Mouse (Mus musculus): ENCODE results near the gene Secisbp2l.

The Secisbp2l gene

DNA sequence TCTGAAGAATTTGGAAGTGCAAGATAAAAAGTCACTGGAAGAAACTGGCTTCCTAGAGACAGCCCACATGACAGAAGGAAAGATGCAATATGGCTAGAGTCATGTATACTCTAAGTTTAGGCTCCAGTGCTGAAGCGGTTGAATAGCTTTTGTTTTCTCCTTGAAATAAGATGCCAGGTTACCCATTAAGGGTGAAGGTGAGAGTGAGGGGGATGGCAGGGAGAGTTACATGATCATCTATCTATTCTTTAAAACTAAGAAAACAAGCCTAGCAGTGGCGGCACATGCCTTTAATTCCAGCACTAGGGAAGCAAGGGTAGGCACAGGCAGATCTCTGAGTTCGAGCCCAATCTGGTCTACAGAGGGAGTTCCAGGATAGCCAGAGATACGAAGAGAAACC lies 2.4 kb upstream of the Secisbp2l start:
- no peak for DNase-seq (ENCODE audit: extremely low read depth, low read depth, low spot score)

DNA sequence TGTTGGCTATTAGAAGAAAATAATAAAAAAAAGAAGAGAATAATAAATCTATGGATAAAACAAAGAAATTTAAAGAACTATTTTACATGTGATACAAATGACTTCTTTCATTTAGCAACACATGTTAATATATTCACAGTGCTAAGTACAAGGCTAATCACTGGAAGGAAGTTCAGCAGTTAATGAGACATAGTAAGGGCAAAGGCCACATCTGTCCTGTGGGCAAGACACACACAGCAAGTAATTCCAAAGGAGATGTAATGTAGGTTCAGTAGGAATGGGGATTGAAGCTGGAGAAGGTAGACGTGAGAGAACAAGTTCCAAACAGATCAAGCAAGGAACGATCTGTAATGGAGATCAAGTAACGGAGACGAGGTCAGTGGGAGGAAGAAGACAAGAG lies 1.7 kb upstream of the Secisbp2l start:
- no peak for DNase-seq (ENCODE audit: extremely low read depth, low read depth, low spot score)

DNA sequence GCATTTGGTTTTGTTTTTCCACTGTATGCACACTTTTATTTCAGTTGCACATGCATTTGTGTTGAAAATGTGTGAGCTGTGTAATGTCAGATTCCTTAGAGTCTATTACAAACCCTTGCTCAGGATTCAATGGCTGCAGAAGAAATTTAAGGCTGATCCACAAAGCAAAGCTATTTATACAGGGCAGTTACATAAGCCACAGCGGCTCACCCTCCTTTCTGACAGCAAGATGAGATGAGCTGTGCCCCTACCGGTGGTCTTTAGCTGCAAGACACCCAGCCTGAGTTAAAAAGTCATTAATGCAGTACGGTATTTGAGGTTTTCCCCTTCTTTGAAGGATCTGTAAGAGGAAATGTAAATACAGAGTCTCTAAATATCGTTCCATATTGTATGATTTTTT lies 1.2 kb upstream of the Secisbp2l start:
- no peak for DNase-seq (ENCODE audit: extremely low read depth, low read depth, low spot score)

DNA sequence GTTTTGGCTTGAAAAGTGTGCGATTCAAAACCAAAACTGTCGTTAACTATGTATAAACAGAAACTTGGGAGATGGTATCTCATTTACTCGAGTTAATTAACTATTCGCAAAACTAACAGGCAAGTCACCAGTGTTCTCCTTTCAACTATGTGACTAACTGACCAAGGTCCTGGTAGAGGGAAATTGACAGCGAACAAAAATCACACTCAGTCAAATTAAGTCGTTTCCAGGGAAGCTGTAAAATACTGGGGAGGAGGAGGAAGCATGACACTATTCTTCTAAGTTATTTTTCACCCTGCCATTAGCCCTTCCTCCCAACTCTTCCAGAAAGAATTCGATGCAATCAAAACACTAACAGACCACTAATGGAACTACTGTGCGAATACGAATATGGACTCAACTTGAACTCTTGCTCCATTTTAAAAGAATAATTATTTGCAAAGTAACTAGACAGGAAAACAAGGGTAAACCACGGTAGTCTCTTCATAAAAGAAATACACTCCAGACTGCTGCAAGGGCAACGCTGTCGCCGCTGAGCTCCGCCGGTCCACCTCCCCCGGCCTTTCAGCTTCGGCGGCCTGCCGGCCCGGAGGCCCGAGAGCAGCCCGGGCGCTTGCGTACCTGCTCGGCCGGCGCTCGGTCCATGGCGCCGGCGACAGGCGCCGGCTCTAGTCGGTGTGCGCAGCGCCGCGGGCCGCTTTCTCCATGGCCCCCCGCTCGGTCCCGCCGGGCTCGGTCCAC lies 522 bp downstream of the Secisbp2l start:
- no peak for DNase-seq (ENCODE audit: extremely low read depth, low read depth, low spot score)

DNA sequence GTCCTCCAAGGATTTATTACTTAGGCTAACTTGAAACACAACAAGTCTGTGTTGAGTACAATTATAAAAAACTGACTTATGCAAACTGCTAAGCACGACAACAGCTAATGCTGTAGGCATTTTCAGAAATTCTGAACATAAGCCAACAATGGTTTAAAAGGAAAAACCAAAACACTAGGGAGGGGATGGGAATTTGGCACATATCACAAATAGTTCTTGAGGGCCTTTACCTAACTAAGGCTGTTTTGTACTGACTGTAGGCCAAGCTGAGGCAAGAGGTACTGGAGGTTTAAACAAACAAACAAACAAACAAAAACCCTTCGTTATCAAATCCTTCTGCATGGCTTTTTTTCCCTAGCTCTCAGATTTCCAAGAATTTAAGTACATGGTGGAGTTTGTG lies 1.7 kb downstream of the Secisbp2l start:
- DNase-seq (ENCODE audit: extremely low read depth, low read depth, low spot score), result no peak

DNA sequence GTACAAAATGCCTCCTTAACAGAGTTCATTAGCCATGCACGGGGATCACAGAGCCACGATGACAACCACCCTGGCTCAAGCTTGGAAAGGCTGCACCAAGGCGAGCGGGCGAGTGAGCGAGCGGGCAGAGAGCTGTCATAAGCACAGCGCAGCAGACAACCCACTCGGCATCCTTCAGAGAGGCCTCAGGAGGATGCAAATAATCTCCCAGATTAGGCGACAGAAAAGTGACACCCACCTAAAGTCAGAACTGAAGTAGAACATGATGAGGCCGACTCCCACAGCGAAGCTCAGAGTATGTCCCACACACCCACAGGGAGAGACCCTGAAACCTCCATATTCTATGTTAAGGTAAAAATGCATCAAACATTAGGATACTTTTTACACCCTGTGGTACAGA lies 4.3 kb downstream of the Secisbp2l start:
- DNase-seq (ENCODE audit: extremely low read depth, low read depth, low spot score), result no peak

DNA sequence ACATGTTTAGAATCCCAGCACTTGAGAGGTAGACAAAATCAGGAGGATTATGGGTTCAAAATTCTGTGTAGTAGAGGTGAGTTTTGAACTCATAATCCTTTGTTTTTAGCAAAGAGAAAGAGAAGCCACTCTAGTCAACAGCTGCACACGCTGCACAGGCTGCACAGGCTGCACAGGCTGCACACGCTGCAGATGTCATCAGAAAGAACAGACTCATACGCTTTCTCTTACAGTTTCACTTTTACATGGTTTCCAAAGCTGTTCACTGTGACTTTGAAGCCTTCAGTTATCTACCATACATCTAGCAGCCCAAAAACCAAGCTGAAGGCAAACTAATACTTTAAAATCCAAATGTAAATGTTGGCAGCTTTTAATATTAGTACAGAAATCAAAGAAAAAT lies 5.7 kb downstream of the Secisbp2l start:
- DNase-seq (ENCODE audit: extremely low read depth, low read depth, low spot score), result no peak

DNA sequence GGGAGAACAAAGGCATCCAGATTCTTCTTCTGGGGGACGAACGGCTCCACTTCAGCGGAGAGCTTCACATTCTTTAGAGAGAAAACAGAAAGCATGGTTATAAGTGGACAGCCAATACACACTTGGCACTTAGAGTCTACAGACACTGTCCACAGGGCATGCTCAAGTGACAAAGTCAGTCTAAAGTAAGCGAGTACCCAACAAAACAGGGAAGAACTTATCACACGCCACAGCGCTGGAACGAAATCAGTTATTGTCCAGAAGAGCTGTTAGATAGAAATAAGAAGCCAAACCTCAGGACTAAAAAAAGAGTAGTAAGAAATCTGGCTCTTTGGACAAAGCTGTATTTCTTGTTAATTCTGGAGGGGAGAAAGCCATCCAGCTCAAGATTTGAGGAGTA lies 7.0 kb downstream of the Secisbp2l start:
- DNase-seq (ENCODE audit: extremely low read depth, low read depth, low spot score), result no peak

DNA sequence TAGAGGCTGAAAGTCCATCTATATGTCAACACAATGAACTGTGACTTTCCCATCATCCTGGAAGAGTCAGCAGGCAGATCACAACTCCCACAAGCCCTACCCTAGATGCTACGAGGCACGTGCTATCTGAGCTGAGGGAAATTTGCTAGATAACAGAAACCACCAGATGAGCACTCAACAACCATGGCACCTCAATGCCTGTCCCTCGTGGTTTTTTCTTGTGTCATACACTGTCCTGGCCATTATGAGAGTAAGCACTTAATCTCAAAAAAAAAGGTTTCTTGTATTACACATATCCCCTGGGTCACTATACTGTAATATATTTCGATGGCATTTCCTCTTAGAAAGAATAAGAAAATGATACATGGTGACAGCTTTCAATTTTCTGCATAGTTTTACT lies 7.8 kb downstream of the Secisbp2l start:
- no peak for DNase-seq (ENCODE audit: extremely low read depth, low read depth, low spot score)

DNA sequence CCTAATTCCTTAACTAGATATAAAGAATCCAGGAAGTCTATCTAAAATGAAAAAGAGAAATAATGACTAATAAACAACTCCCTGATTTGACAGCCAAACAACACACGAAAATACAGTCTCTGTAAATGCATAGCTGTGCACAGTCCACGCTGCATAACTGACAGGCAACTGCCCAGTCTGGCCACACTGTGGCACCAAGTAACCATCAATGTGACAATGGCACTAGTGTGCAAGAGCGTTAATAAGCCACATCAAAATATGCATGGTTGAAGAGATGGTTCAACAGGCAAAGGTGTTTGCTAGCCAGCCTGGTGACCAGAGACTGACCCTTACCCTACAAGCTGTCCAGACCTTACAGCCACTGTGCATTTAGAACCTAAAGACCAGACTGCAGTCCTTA lies 17.6 kb downstream of the Secisbp2l start:
- DNase-seq (ENCODE audit: extremely low read depth, low read depth, low spot score), result no peak

DNA sequence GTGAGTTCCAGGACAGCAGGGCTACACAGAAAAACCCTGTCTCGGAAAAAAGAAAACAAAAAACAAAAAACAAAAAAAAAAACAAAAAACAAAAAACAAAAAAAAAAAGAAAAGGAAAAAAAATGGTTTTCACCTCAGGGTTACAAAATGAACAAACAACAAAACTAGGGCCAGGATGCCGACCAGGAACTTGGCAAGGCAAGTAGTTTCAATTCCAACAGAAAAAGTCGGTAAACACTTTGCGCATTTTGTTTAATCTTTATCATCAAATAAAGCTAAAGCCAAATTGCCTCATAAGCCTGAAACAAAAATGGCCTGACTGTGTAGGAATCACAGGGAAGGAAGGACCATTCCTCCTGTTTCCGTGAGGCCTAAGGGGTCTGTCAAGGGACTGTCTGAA lies 18.1 kb downstream of the Secisbp2l start:
- DNase-seq (ENCODE audit: extremely low read depth, low read depth, low spot score), result no peak

DNA sequence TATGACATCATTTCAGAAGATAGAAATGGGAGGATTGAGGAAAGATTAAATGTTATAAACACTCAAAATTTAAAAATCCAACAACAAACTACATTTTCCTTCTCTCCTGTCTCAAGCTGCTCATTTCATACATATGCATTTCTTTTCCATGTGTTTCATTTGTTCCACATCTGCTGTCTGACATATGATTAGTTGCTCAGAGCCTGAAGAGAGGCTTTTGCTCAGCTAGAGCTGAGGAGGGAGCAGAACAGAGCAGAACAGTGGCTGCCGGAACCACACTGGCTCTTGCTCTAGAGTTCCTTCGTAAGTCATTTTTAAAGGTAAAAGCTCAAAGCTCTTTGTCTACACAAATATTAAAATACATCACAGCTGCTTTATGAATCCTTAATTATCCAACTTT lies 33.3 kb downstream of the Secisbp2l start:
- no peak for DNase-seq (ENCODE audit: extremely low read depth, low read depth, low spot score)

DNA sequence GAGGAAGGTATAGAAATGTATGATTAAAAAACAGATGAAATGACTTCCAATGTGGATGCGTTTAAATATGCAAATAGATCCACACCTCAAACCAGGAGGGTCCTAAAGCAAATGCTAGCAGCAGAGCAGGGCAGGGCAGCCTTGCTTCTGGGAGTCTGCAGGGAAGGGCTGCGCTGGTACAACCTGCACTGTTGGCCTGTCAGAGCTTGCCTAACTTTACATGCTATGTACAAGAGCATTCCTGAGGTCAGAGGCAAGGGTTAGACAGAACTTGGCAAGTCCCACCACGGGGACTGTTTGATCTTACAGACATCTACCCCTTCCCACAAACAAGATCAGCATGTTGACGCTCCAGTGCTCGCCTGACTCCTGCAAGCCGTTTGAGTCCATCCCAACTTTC lies 43.3 kb downstream of the Secisbp2l start:
- DNase-seq (ENCODE audit: extremely low read depth, low read depth, low spot score), result no peak

DNA sequence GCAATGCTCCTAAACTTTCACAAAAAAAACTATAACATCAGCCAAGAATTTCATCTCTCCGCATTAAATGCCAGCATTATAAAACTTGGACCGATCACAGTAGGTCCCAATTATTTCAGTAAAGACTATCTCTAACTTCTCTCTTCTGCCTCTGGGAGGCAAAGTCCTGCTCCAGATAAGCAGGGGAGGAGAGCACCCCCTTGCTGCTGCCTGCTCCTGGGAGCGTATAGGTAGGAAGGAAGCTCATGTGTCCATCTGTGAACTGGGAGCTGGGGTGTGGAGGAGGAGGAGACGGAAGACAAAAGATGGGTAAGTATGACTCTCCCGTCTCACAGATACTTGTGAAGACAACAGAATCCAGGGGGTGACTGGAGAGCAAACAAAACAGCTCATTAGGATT lies 44.0 kb downstream of the Secisbp2l start:
- DNase-seq (ENCODE audit: extremely low read depth, low read depth, low spot score), result no peak

DNA sequence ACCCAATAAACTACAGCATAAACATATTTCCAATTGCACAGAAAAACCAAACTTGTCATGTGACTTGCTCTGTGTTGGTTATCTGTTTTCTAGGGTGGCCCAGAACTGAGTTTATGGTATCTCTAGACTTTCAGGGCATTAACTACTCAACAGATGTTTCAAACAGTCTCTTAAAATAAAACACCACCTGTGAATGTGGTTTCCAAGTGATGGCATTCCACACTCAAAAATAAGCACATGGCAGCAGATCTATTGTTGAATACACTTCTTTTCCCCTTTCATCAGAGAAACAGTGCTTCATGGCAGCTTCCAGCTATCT lies 46.7 kb downstream of the Secisbp2l start:
- DNase-seq (ENCODE audit: extremely low read depth, low read depth, low spot score), result no peak

DNA sequence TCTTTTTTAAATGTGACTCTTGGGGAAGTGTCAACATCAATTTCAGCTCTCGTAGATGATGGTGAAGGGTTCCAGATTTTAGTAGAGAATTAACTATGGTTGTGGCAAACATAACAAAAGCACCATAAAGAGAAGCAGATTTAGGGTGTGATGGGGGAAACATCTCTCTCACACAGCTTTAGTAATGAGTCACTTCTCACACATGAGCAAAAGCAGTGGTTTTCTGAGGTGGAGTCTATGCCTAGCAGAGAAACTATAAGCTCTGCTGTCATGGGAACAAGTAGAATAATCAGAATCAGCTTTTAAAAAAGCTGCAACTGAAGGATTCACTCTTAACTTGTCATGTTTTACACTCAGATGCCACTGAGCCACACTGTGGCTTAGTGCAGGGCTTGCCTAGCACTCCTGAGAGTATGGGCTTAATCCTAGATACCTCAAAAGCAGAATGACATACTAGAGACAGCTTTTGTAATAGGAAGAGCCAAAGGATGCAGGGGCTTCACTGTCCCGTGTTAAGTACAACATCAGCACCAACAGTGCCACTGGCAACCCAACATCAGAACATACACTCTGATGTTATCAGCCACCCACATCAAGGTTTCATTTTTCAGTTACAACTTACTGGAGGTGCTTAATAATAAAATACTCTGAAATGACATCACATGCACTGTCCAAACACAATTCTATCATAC lies 47.2 kb downstream of the Secisbp2l start:
- DNase-seq (ENCODE audit: extremely low read depth, low read depth, low spot score), result no peak

DNA sequence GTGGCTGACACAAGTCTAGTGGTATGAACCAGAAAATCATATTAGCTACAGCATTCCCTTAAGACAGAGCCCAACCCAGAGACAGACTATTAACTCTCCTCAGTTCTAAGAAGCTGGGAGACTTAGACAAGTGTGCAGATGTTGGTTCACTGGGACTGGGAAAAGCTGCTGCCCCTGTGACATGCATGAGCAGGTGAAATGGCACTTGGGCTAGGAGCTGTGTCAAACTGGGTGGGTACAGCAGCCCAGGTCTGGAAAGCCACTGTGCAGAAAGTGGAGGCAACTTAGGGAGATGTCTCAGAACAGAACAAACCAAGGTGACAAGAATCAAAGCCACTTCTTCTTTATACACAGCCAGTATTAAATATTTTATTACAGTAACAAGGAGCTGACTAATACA lies 47.9 kb downstream of the Secisbp2l start:
- no peak for DNase-seq (ENCODE audit: extremely low read depth, low read depth, low spot score)

DNA sequence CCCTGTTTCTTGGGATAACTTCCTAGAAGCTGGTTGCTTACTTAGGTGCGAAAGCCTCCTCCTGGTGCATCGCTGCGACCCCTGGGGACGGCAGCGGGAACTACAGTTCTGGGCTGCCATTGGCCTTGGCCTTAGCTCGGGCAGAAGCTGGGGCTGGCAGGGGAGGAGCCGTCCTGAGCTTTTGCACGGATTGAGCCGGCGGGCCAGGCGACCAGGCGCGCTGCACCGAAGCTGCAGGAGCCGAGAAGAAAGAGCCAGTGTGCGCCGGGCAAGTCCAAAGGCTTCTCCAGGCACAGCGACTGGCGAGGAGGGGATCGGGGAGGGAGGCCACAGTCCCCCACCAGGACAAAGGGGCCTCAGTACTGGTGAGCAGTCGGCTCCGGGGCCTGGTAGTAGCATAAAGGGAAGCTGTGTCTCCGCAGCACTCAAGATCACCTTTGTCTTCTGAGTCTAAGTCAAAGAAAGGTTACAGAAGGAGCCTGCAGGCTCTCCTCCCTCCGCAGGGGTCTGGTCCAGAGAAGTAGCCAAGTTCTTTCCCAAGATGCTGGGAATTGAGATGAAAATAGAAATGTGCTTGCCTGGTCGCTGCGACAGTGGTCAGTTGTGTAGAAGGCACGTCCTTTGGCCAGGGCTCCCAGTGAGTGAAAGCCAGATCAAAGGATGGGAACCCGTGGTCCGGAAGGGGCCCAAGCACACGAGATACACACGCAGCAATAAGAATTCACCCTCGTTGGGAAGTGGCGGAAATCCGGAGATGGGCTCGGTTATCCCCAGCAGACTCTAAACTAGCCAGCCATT lies 50.7 kb downstream of the Secisbp2l start:
- no peak for DNase-seq (ENCODE audit: extremely low read depth, low read depth, low spot score)

DNA sequence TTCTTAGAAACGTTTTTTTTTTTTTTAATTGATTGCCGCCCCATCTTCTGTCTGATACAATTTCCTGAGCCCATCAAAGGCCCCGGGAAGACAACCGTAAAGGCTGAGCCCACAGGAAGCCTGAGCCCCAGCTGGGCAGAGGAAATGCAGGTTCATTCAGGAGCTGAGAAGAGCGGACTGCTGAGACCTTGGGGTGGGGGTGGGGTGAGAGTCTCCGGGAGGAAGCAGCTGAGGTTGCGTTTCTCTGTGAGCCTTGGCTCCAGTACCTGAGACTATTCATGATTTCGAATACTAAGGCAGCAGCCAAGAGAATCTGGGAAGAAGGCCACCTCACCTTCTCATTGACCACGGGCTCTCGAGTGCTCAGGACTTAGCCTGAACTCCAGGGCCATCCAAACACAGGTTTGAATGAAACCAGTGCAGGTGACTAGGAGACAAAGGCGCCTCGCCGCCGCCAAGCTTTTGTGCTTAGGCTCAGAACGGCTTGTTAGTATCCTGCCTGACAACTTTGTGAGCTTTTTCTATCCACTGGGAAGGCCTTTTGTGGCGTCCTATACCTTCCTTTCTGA lies 58.0 kb downstream of the Secisbp2l start:
- DNase-seq (ENCODE audit: extremely low read depth, low read depth, low spot score), result no peak

DNA sequence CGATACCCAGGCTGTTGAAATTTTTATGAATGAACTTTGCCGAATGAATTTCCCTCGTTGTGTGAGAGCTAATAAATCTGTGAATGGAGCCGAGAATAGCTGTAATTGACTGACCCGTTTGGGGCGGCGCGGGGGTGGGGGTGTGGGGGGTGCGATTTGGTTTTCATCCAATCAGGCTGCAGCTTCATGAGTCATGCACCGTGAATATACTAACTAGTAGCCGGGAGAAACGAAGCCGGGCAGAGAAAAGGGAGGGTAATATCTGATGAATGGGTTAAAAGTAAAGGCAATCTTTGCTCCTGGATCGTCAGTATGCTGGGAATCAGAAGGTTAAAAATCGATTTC lies 58.6 kb downstream of the Secisbp2l start, which contains the start of gene Shc4:
Gene Shc4, minus strand, starts transcription at position 63 of the 345 bp plus-strand sequence.
- DNase-seq (ENCODE audit: extremely low read depth, low read depth, low spot score), result no peak

DNA sequence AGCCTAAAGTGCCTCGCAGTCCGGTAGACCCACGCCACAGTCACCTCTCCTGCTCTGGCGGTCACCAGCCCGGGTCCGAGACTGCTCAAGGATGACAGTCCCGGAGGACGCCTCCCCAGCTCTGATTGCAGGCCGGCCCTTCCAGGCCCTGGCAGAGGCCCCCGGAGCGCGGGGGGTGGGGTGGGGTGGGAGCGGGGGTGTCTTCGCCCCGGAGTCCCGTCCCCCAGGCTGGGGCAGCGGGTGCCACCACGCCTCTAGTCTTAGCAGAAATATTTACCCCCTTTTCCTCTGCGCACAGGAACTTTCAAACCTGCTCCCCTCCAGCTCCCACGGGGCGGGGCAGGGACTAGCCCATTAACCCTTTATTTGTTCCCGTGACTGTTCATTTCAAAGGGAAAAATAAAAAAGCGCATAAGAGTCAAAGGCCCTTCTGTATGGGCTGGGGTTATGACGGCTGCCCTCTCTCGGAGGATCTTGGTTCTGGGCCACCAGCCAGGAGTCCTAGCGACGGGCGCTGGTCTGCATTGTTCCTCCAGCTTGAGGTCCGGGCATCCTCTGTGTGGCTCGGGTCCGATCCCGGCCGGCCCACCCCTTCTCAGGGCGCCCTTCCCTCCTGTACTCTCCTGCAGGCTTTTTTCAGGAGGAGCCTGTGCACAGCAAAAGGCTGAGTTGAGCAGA lies 59.1 kb downstream of the Secisbp2l start:
- no peak for DNase-seq (ENCODE audit: extremely low read depth, low read depth, low spot score)

Data from fat pad, adult 2 months (tissue).